Mouse (Mus musculus) MEL (cell line): ENCODE measurements around the gene Tll2. TPM values are rescaled to one million over a fixed set of nuclear protein-coding genes. Genes with fewer than 3 reads are reported as not detected.

Experiments used
- DNase-seq: peaks from one replicate; pipeline ENCODE4 v3.0.0; 2011; ENCODE audit warnings: low read depth, low spot score
- H3K27ac ChIP-seq: 2 replicates; pipeline ENCODE4 v1.5.1; 2012; ENCODE audit warnings: low read depth, mild to moderate bottlenecking, control low read depth, low read length, moderate library complexity; ENCODE audit not compliant: control insufficient read depth
- H3K27me3 ChIP-seq, 2 experiments: fragments of 150-350 bp in 1 of 2; sonication (generic) in 1 of 2; 2 replicates each; pipeline ENCODE4 v1.6.1; 2012; ENCODE audit warnings: low read length in 2 of 2, mild to moderate bottlenecking in 2 of 2, improper control_type of control experiment in 1 of 2, moderate library complexity in 1 of 2; ENCODE audit not compliant: insufficient read depth in 2 of 2, control insufficient read depth in 1 of 2
- H3K36me3 ChIP-seq, 2 experiments: 2 replicates each; pipeline ENCODE4 v1.6.1; 2012 to 2014; ENCODE audit warnings: low read length in 2 of 2, improper control_type of control experiment in 1 of 2, inconsistent platforms in 1 of 2, mild to moderate bottlenecking in 1 of 2; ENCODE audit not compliant: insufficient read depth in 2 of 2, control insufficient read depth in 1 of 2
- H3K4me1 ChIP-seq, 2 experiments: fragments of 150-350 bp in 1 of 2; sonication (generic) in 1 of 2; 2 replicates each; pipeline ENCODE4 v1.6.1; 2012; ENCODE audit warnings: low read length in 2 of 2, improper control_type of control experiment in 1 of 2, mild to moderate bottlenecking in 1 of 2; ENCODE audit not compliant: insufficient read depth in 2 of 2, control insufficient read depth in 1 of 2
- H3K4me3 ChIP-seq, 2 experiments: fragments of 150-350 bp in 1 of 2; sonication (generic) in 1 of 2; 2 replicates each; pipeline ENCODE4 v1.5.1; 2012; ENCODE audit warnings: low read depth in 2 of 2, low read length in 2 of 2, mild to moderate bottlenecking in 2 of 2, moderate library complexity in 2 of 2, control low read depth in 1 of 2, improper control_type of control experiment in 1 of 2; ENCODE audit not compliant: control insufficient read depth in 1 of 2, insufficient read depth in 1 of 2
- H3K79me2 ChIP-seq: 2 replicates; pipeline ENCODE4 v1.6.1; 2012; ENCODE audit warnings: mild to moderate bottlenecking, low read length, moderate library complexity; ENCODE audit not compliant: control insufficient read depth, poor library complexity, insufficient read depth
- H3K9ac ChIP-seq: 2 replicates; pipeline ENCODE4 v1.6.1; 2012; ENCODE audit warnings: low read depth, mild to moderate bottlenecking, control low read depth, low read length, moderate library complexity; ENCODE audit not compliant: control insufficient read depth, poor library complexity, severe bottlenecking
- H3K9me3 ChIP-seq: fragments of 150-350 bp; sonication (generic); replicated peaks from 2 replicates; pipeline ENCODE4 v1.6.1; 2012; ENCODE audit warnings: mild to moderate bottlenecking, low read length, improper control_type of control experiment, moderate library complexity; ENCODE audit not compliant: insufficient read depth
- BHLHE40 ChIP-seq: IDR thresholded peaks from 2 replicates; pipeline ENCODE4 v1.6.1; 2012; ENCODE audit warnings: low read depth, mild to moderate bottlenecking, inconsistent platforms, low read length, improper control_type of control experiment, borderline replicate concordance
- CHD2 ChIP-seq: IDR thresholded peaks from 2 replicates; pipeline ENCODE4 v1.6.1; 2011; ENCODE audit warnings: low read length, improper control_type of control experiment
- CTCF ChIP-seq, 3 experiments: IDR thresholded peaks in 2 of 3; conservative IDR thresholded peaks in 1 of 3; 2 replicates each; pipeline ENCODE4 v1.5.1; 2011 to 2012; ENCODE audit warnings: low read length in 3 of 3, low read depth in 2 of 3, mild to moderate bottlenecking in 2 of 3, improper control_type of control experiment in 1 of 3, inconsistent platforms in 1 of 3, mixed read lengths in 1 of 3, moderate library complexity in 1 of 3; ENCODE audit not compliant: control insufficient read depth in 1 of 3, insufficient read depth in 1 of 3, poor library complexity in 1 of 3, severe bottlenecking in 1 of 3
- ELF1 ChIP-seq: IDR thresholded peaks from 2 replicates; pipeline ENCODE4 v1.6.1; 2014; ENCODE audit warnings: low read depth, mild to moderate bottlenecking, inconsistent platforms, low read length, improper control_type of control experiment, moderate library complexity
- EP300 ChIP-seq, 2 experiments: IDR thresholded peaks; 2 replicates each; pipeline ENCODE4 v1.6.1; 2011; ENCODE audit warnings: improper control_type of control experiment in 2 of 2, low read length in 2 of 2, low read depth in 1 of 2, mild to moderate bottlenecking in 1 of 2
- ETS1 ChIP-seq: IDR thresholded peaks from 2 replicates; pipeline ENCODE4 v1.6.1; 2012; ENCODE audit warnings: low read depth, mild to moderate bottlenecking, inconsistent platforms, low read length, improper control_type of control experiment, moderate library complexity
- MAFK ChIP-seq: IDR thresholded peaks from 2 replicates; pipeline ENCODE4 v1.6.1; 2011; ENCODE audit warnings: low read depth, mild to moderate bottlenecking, low read length, improper control_type of control experiment, borderline replicate concordance
- MAX ChIP-seq: IDR thresholded peaks from 2 replicates; pipeline ENCODE4 v1.6.1; 2011; ENCODE audit warnings: low read length, improper control_type of control experiment
- MXI1 ChIP-seq: IDR thresholded peaks from 2 replicates; pipeline ENCODE4 v1.6.1; 2011; ENCODE audit warnings: mild to moderate bottlenecking, low read depth, low read length, improper control_type of control experiment
- MYC ChIP-seq: IDR thresholded peaks from 2 replicates; pipeline ENCODE4 v1.6.1; 2011; ENCODE audit warnings: low read depth, mild to moderate bottlenecking, low read length, improper control_type of control experiment, moderate library complexity
- POLR2A ChIP-seq, 2 experiments: IDR thresholded peaks; 2 replicates each; pipeline ENCODE4 v1.6.1; 2011 to 2012; ENCODE audit warnings: low read length in 2 of 2, mild to moderate bottlenecking in 2 of 2, control low read depth in 1 of 2, improper control_type of control experiment in 1 of 2, low read depth in 1 of 2, moderate library complexity in 1 of 2; ENCODE audit not compliant: control insufficient read depth in 1 of 2, insufficient read depth in 1 of 2, poor library complexity in 1 of 2
- POLR2AphosphoS5 ChIP-seq: IDR thresholded peaks from 2 replicates; pipeline ENCODE4 v1.6.1; 2012; ENCODE audit warnings: low read depth, borderline replicate concordance, mild to moderate bottlenecking, inconsistent platforms, low read length, moderate library complexity, mixed read lengths
- RAD21 ChIP-seq: IDR thresholded peaks from 2 replicates; pipeline ENCODE4 v1.6.1; 2011; ENCODE audit warnings: mild to moderate bottlenecking, low read depth, low read length, improper control_type of control experiment
- RCOR1 ChIP-seq: IDR thresholded peaks from 2 replicates; pipeline ENCODE4 v1.6.1; 2012; ENCODE audit warnings: low read depth, mild to moderate bottlenecking, inconsistent platforms, low read length, improper control_type of control experiment
- SIN3A ChIP-seq: IDR thresholded peaks from 2 replicates; pipeline ENCODE4 v1.6.1; 2012; ENCODE audit warnings: low read length, improper control_type of control experiment, inconsistent platforms
- TAL1 ChIP-seq: IDR thresholded peaks from 2 replicates; pipeline ENCODE4 v1.6.1; 2012; ENCODE audit warnings: mild to moderate bottlenecking, inconsistent platforms, low read length, moderate library complexity, mixed read lengths
- TBP ChIP-seq: IDR thresholded peaks from 2 replicates; pipeline ENCODE4 v1.8.0; 2011; ENCODE audit warnings: low read depth, low read length, improper control_type of control experiment
- TCF12 ChIP-seq: IDR thresholded peaks from 2 replicates; pipeline ENCODE4 v1.6.1; 2014; ENCODE audit warnings: low read depth, mild to moderate bottlenecking, inconsistent platforms, low read length, improper control_type of control experiment, moderate library complexity
- UBTF ChIP-seq: IDR thresholded peaks from 2 replicates; pipeline ENCODE4 v1.6.1; 2012; ENCODE audit warnings: low read depth, mild to moderate bottlenecking, inconsistent platforms, low read length, improper control_type of control experiment, moderate library complexity, borderline replicate concordance; ENCODE audit not compliant: insufficient read depth
- USF1 ChIP-seq: IDR thresholded peaks from 2 replicates; pipeline ENCODE4 v1.6.1; 2014; ENCODE audit warnings: low read depth, mild to moderate bottlenecking, inconsistent platforms, low read length, improper control_type of control experiment, moderate library complexity
- USF2 ChIP-seq, 2 experiments: IDR thresholded peaks; 2 replicates each; pipeline ENCODE4 v1.6.1; 2011 to 2012; ENCODE audit warnings: improper control_type of control experiment in 2 of 2, low read length in 2 of 2, borderline replicate concordance in 1 of 2, inconsistent platforms in 1 of 2, low read depth in 1 of 2, mild to moderate bottlenecking in 1 of 2; ENCODE audit not compliant: insufficient read depth in 1 of 2
- ZKSCAN1 ChIP-seq: IDR thresholded peaks from 2 replicates; pipeline ENCODE4 v1.6.1; 2012; ENCODE audit warnings: low read depth, mild to moderate bottlenecking, inconsistent platforms, low read length, improper control_type of control experiment, moderate library complexity
- ZMIZ1 ChIP-seq: IDR thresholded peaks from 2 replicates; pipeline ENCODE4 v1.6.1; 2012; ENCODE audit warnings: low read depth, mild to moderate bottlenecking, inconsistent platforms, low read length, improper control_type of control experiment, moderate library complexity
- polyA plus RNA-seq, 2 experiments: library from polyadenylated mRNA; stranded (reverse) in 1 of 2; unstranded in 1 of 2; fragments of >175 nt in 1 of 2; fragments of >200 nt in 1 of 2; gene quantifications; 2 replicates each; pipeline versions ENCODE4 v1.2.1 to v1.2.4; 2012; ENCODE audit warnings: low replicate concordance in 2 of 2, low read depth in 1 of 2; ENCODE audit not compliant: insufficient read length in 2 of 2, insufficient read depth in 1 of 2, missing spikeins in 1 of 2
- total RNA-seq: library from RNA; depleted of rRNA; stranded (reverse); fragments of 300-350 nt; gene quantifications from 2 replicates; pipeline ENCODE4 v1.2.3, GENCODE M21; 2012

Gene Tll2
- total and polyA plus RNA-seq, 3 experiments = not detected

GRCm38 (mm10) chr19:41176881-41177280 is 29.8 kb downstream of the Tll2 start:
- H3K9me3 ChIP-seq = no peaks in the 10 kb centered on the region
- no peaks in the 10 kb centered on the region for H3K4me1 ChIP-seq
- H3K79me2 ChIP-seq = no peaks in the 10 kb centered on the region
- no peak for DNase-seq
- no peak overlapping the region for H3K4me3 ChIP-seq
- no peak overlapping the region for H3K9ac ChIP-seq
- no peak overlapping the region for H3K27ac ChIP-seq
- H3K36me3 ChIP-seq = no peaks in the 10 kb centered on the region
- no peaks in the 10 kb centered on the region for H3K27me3 ChIP-seq
- TF ChIP-seq MAX (no peak), CTCF (IDR thresholded peaks at IDR 0.05 in 2 of 3, conservative IDR thresholded peaks at IDR 0.05 in 1 of 3; ENCODE audit: control insufficient read depth in 1 of 3, insufficient read depth in 1 of 3, low read depth in 2 of 3, low read length in 3 of 3, poor library complexity in 1 of 3, severe bottlenecking in 1 of 3) (no peak), ETS1 (no peak), CHD2 (no peak), ELF1 (no peak), MAFK (no peak), POLR2A (IDR thresholded peaks at IDR 0.05; ENCODE audit: control insufficient read depth in 1 of 2, insufficient read depth in 1 of 2, low read depth in 1 of 2, low read length in 2 of 2, poor library complexity in 1 of 2) (no peak), USF2 (IDR thresholded peaks at IDR 0.05; ENCODE audit: borderline replicate concordance in 1 of 2, insufficient read depth in 1 of 2, low read depth in 1 of 2, low read length in 2 of 2) (no peak), TBP (no peak), UBTF (no peak), TAL1 (no peak), BHLHE40 (no peak), ZMIZ1 (no peak)

GRCm38 (mm10) chr19:41165914-41166235 is 40.8 kb downstream of the Tll2 start:
- TF ChIP-seq ZMIZ1 (no peak), ETS1 (no peak), RAD21 (no peak), BHLHE40 (no peak), MYC (no peak), EP300 (IDR thresholded peaks at IDR 0.05; ENCODE audit: low read depth in 1 of 2, low read length in 2 of 2) (no peak), POLR2A (IDR thresholded peaks at IDR 0.05; ENCODE audit: control insufficient read depth in 1 of 2, insufficient read depth in 1 of 2, low read depth in 1 of 2, low read length in 2 of 2, poor library complexity in 1 of 2) (no peak), ZKSCAN1 (no peak), MAX (no peak), ELF1 (no peak), TCF12 (no peak), CTCF (IDR thresholded peaks at IDR 0.05 in 2 of 3, conservative IDR thresholded peaks at IDR 0.05 in 1 of 3; ENCODE audit: control insufficient read depth in 1 of 3, insufficient read depth in 1 of 3, low read depth in 2 of 3, low read length in 3 of 3, poor library complexity in 1 of 3, severe bottlenecking in 1 of 3) (no peak), MXI1 (no peak), RCOR1 (no peak), CHD2 (no peak), SIN3A (no peak), USF1 (no peak), POLR2AphosphoS5 (no peak)
- H3K9me3 ChIP-seq = no peaks in the 10 kb centered on the region
- peaks cover 0 to 2% of the 10 kb centered on the region in 2 experiments; a peak in 2 of 4 replicates for H3K27me3 ChIP-seq
- H3K36me3 ChIP-seq = no peaks in the 10 kb centered on the region
- no peaks in the 10 kb centered on the region for H3K79me2 ChIP-seq
- no peak overlapping the region for H3K9ac ChIP-seq
- DNase-seq = no peak
- H3K27ac ChIP-seq = no peak overlapping the region
- no peak overlapping the region for H3K4me3 ChIP-seq
- no peaks in the 10 kb centered on the region for H3K4me1 ChIP-seq
